Mouse (Mus musculus): ENCODE results near the gene 1110004F10Rik.
A peak's percentile ranks its signal among the peaks of the same experiment; 100 is the strongest.

The 1110004F10Rik gene

GRCm38 (mm10) chr7:116093466-116093850 lies 54.3 kb downstream of the 1110004F10Rik start:
- no peak for DNase-seq

GRCm38 (mm10) chr7:116099952-116100528 lies 60.8 kb downstream of the 1110004F10Rik start:
- DNase-seq: no peak

DNA sequence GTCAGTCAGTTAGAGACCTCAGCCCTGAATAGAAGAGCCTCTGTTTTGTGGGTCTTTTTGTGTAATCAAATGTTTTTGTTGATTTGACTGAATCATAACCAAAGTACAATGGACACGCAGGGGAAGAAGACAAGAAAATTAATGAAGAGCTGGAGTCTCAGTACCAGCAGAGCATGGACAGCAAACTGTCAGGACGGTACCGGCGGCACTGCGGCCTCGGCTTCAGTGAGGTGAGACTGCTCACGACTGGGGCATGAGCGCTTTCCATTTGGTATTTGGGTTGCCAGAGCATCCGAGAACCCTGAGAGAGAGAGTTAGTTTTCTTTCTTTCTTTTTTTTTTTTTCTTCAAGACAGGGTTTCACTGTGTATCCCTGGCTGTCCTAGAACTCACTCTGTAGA lies 63.9 kb downstream of the 1110004F10Rik start:
- DNase-seq: no peak

GRCm38 (mm10) chr7:116110661-116111060 lies 71.5 kb downstream of the 1110004F10Rik start:
- DNase-seq: no peak

DNA sequence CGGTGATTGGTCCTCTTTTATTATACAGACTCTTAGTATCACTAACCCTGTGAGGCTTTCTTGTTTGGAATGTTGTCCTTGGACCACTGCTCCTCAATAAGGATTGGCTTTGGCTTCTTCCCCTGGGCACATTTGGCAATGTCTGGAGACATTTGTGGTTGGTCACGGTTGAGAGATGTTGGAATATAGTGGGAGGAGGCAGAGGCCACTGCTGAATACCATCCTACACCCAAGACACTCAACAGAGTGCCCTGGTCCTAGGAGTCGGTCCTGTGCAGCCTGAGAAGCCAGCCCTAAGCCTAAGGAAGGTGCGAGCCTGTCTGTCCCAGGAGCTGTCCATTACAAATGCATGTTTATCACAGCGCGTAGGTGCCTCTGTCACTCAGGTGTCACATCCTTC lies 72.3 kb downstream of the 1110004F10Rik start:
- DNase-seq: no peak

- DNase-seq: no peak
These were observed 76.2 kb downstream of the 1110004F10Rik start for GRCm38 (mm10) chr7:116115216-116115930.

DNA sequence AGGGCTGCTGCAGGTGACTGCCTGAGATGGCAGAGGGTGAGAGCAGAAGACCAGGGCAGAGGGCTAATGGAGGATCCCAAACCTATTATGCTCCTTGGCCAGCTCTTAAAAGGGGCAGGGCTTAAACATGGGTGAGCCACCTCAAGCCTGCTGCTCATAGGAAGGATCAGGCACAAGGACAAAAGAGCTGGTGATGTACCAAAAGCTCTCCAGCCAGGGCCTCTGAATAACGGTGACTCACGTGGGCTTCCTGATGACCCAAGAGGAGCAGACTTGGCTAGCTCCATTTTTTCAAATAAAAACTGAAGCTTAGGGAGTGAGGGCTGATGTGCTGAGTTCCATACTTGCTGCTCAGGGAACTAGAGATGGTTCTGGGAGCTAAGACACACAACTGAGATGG lies 76.8 kb downstream of the 1110004F10Rik start:
- no peak for DNase-seq

DNA sequence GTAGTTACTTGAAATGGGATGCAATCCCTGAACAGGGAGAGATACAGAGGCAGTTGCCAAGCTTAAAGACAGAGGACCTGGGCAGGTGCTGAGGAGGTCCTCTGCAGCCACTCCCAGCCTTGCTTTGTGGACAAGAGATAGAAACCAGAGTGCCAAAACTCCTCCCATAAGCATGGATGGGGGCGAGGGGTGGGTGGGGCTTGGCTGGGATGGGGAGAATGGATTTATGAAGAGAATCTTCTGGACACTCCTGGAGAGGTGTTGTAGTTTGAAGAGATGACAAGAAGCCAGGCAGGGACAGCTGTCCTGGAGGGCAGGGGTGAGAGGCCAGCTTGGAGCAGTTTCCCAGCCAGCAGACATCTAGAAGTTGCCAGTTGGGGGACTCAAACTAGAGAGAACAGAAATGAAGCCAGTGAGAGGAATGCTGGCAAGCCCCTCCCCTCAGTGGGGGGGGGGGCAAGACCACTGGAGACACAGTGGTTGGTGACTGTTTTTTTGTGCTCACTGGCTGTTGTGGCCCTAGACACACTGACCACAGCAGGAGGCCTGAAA lies 80.2 kb downstream of the 1110004F10Rik start:
- DNase-seq: no peak

GRCm38 (mm10) chr7:116120737-116121136 lies 81.5 kb downstream of the 1110004F10Rik start:
- no peak for DNase-seq

- DNase-seq: no peak
These were observed 82.0 kb downstream of the 1110004F10Rik start for GRCm38 (mm10) chr7:116121202-116121601.

GRCm38 (mm10) chr7:116122981-116123596 lies 83.9 kb downstream of the 1110004F10Rik start:
- no peak for DNase-seq

- no peak for DNase-seq
These were observed 84.4 kb downstream of the 1110004F10Rik start for GRCm38 (mm10) chr7:116123597-116123985.

- no peak for DNase-seq
These were observed 84.9 kb downstream of the 1110004F10Rik start for GRCm38 (mm10) chr7:116124057-116124456.

DNA sequence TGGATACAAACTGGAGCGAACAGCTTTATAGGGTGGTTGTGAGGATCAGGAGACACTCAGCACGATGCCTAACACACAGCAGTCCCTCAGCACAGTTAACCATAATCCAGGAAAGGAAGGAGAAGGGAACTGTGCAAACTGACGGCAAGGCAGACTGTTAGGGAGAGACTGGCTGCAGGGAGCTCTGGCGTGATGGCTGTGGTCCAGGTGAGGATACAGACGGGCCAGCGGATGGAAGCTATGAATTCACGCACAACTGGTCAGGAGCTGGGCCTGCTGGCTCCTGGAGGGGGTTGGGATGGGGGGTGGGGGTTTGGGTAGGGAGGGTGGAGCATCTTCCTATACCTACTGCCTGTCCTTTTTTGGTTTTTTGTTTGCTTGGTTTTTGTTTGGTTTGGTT lies 86.5 kb downstream of the 1110004F10Rik start:
- DNase-seq: no peak

DNA sequence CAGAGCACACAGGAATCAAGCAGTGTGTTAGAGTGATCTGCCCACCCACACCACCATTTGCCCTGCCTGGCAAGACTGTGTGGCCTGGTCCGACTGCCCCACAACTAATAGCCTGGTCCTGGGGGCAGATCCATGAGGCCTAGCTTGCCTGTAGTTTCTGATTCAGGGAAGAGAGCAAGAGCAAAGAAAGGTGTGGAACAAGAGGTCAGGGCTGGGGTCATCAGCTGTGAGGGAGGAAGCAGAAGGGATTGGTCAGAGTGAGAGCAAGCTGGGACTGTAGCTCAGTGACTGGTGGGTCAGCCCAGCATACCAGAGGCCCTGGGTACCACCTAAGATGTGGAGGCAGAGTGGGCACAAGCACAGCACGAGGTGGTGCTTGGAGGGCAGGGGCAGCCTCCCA lies 87.9 kb downstream of the 1110004F10Rik start:
- no peak for DNase-seq

GRCm38 (mm10) chr7:116128286-116128685 lies 89.1 kb downstream of the 1110004F10Rik start:
- DNase-seq: no peak

DNA sequence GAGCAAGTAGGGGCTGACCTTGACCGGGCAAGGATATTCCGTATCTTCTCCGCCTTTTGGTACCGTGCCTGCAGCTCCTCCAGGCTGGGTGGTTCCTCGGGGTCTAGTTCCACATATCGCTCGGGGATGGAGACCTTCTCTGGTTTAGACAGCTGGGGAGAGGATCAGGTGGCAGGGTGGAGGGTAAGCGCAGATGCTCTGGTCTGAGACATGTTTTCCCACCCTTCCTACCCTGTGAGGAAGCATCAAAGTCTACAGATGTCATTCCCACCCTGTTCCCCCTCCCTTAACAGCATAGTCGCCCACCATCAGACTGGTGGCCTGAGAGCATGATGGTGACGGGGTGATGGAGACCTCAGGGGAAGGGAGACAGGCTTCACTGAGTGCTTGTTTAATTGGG lies 90.2 kb downstream of the 1110004F10Rik start:
- DNase-seq: no peak

DNA sequence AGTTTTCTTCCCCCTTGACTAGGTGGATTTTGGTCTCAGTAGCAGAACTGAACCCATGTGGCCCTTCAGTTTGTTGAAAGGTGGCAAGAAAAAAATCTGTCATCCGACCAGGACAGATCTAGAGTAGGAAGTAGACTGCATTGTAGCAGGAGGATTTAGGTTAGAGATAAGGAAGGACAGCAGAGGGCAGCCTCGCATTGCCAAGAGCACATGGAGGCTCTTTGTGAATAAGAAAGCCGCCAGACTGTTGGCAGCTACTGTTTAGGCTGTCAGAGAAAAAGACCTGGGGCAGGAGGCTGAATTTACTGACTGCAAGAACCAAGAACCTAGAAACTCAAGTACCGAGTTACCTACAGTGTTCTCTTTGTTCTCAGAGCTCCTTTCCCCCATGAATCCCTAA lies 92.2 kb downstream of the 1110004F10Rik start:
- peak; percentile 30 to 32 for DNase-seq

DNA sequence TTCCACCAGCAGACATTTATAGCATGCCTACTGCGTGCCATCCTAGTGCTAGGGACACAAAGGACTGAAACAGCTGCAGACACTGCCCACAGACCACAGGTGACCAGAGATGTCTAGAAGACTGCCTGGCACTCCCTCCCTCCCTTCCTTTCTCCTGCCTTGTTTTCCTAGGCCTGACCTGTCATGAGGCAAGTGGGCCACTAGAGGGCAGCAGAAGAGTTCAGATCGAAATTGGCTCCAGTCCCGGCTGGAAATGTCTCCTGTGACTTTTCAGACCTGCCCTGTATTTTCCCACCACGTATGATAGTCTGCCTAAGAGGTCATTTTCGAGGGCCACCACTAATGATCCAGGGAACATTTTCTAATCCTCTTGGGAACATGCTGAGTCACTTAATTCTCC lies 92.9 kb downstream of the 1110004F10Rik start:
- peak; percentile 86 to 88 for DNase-seq

DNA sequence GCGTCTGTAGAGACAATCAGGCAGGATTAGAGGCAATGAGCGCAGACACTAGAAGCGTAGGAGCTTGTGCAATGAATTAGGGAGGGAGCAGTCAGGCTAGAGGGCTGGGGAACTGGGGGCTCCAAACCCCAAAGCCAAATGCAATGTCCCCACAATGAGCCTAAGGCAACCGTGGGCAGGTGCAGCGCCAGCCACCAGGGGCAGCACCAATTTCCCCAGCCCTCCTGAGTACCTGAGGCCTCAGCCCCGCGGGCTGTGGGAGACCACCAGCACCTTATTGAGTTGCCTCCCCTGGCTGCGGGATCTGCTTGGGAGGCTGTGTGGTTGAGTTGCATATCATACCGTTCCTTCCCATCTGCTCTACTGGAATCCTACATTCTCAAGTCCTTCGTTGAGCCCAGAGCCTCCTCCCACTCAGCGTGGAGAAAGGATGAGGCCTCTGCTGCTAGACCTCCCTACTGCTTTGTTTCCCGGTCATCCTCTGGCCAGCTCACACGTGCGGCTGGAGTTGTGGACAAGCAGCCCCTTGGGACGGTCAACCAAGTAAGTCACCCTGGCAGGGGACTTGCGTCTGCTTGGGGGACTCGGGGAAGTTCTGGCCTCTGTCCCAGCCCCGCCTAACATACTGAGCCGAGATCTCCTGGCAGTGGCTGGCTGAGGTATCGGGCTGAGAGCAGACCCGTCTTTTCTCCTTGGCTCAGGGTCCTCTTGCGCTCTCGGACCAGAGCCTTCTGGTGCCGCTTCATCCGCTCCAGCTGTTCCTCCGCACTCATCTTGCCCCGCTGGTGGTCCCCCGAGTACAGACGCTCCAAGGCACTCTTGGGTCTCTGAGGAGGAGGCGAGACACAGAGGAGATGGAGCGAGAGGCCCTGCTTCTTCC lies 95.5 kb downstream of the 1110004F10Rik start:
- DNase-seq: peak; percentile 20 to 25

DNA sequence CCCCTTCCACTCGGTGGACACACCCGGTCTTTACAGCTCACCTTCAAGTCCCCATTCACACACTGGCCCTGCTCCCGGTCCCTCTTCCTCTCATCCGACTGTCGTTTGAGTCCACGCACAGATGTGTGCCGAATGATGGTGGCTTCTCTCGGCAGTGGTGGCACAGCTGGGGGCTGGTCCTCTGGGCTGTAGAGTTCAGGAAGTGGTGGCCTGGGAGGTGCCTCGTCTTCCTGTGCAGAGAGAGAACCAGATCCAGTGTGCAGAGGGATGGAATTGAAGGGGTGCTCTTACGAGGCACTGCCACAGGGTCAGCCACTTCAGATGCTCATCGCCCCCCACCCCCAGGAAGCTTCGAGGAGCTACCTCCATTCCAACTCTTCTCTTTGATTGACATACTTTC lies 98.0 kb downstream of the 1110004F10Rik start:
- no peak for DNase-seq

- no peak for DNase-seq
These were observed 98.5 kb downstream of the 1110004F10Rik start for GRCm38 (mm10) chr7:116137671-116138070.

GRCm38 (mm10) chr7:116145030-116145429 lies 105.8 kb downstream of the 1110004F10Rik start:
- no peak for DNase-seq
